Mouse (Mus musculus) embryonic facial prominence, embryonic 13.5 days (tissue): ENCODE results near the gene Gtpbp10. TPM values are rescaled to one million over a fixed set of nuclear protein-coding genes. Genes with fewer than 3 reads are reported as not detected.

ENCODE experiments used
- ATAC-seq: fragments of 200-750 bp; cut with Nextera tagmentation; 2 replicates; pipeline ENCODE4 v1.8.0; 2017; ENCODE audit warnings: low read depth; ENCODE audit not compliant: insufficient number of reproducible peaks, insufficient read depth, low FRiP score, low TSS enrichment
- H3K27ac ChIP-seq: fragments of 300-500 bp; sonication (generic); 2 replicates; pipeline ENCODE4 v1.5.1; 2015; ENCODE audit warnings: moderate library complexity, mild to moderate bottlenecking, inconsistent platforms
- H3K27me3 ChIP-seq: fragments of 300-500 bp; sonication (generic); 2 replicates; pipeline ENCODE4 v1.6.1; 2015; ENCODE audit warnings: mild to moderate bottlenecking, inconsistent platforms
- H3K36me3 ChIP-seq: fragments of 300-500 bp; sonication (generic); 2 replicates; pipeline ENCODE4 v1.6.1; 2015; ENCODE audit warnings: mild to moderate bottlenecking, inconsistent platforms
- H3K4me1 ChIP-seq: fragments of 300-500 bp; sonication (generic); 2 replicates; pipeline ENCODE4 v1.6.1; 2015; ENCODE audit warnings: inconsistent platforms
- H3K4me2 ChIP-seq: fragments of 300-500 bp; sonication (generic); 2 replicates; pipeline ENCODE4 v1.6.1; 2015; ENCODE audit warnings: moderate library complexity, mild to moderate bottlenecking, inconsistent platforms
- H3K4me3 ChIP-seq: fragments of 300-500 bp; sonication (generic); 2 replicates; pipeline ENCODE4 v1.5.1; 2015; ENCODE audit warnings: mild to moderate bottlenecking, inconsistent platforms
- H3K9ac ChIP-seq: fragments of 300-500 bp; sonication (generic); 2 replicates; pipeline ENCODE4 v1.6.1; 2015; ENCODE audit warnings: mild to moderate bottlenecking, inconsistent platforms
- H3K9me3 ChIP-seq: fragments of 300-500 bp; sonication (generic); 2 replicates; pipeline ENCODE4 v1.6.1; 2016; ENCODE audit warnings: inconsistent platforms
- WGBS: fragments of 180-500 bp; shearing (Covaris S2); methylation state at CpG from one replicate; pipeline ENCODE4 v1.1.7; 2015; ENCODE audit warnings: mixed read lengths; 5-methylcytosine and 5-hydroxymethylcytosine counted together
- polyA plus RNA-seq: library from polyadenylated mRNA; unstranded; fragments of >200 nt; fragmentation: Nextera tagmentation; extraction: Ambion mirVana; gene quantifications from 2 replicates; pipeline ENCODE4 v1.2.1, GENCODE M21; 2015

The Gtpbp10 gene
- polyA plus RNA-seq, 1 experiment from 2014 or later, result 25.0 TPM

GRCm38 (mm10) chr5:5515411-5515810, 43.9 kb downstream of the Gtpbp10 start:
- no peak for ATAC-seq
- Histone ChIP-seq H3K9me3 (no peaks in the 10 kb centered on the region), H3K27ac (no peak overlapping the region), H3K27me3 (no peaks in the 10 kb centered on the region), H3K4me1 (peaks cover 5% of the 10 kb centered on the region; the same call in 1 of the 2 replicates), H3K4me2 (peak overlapping the region; percentile 79), H3K9ac (no peak overlapping the region), H3K4me3 (no peak overlapping the region), H3K36me3 (peaks cover 8% of the 10 kb centered on the region)
- 85% methylated on average over 5 of the region's 5 CpGs for WGBS

DNA sequence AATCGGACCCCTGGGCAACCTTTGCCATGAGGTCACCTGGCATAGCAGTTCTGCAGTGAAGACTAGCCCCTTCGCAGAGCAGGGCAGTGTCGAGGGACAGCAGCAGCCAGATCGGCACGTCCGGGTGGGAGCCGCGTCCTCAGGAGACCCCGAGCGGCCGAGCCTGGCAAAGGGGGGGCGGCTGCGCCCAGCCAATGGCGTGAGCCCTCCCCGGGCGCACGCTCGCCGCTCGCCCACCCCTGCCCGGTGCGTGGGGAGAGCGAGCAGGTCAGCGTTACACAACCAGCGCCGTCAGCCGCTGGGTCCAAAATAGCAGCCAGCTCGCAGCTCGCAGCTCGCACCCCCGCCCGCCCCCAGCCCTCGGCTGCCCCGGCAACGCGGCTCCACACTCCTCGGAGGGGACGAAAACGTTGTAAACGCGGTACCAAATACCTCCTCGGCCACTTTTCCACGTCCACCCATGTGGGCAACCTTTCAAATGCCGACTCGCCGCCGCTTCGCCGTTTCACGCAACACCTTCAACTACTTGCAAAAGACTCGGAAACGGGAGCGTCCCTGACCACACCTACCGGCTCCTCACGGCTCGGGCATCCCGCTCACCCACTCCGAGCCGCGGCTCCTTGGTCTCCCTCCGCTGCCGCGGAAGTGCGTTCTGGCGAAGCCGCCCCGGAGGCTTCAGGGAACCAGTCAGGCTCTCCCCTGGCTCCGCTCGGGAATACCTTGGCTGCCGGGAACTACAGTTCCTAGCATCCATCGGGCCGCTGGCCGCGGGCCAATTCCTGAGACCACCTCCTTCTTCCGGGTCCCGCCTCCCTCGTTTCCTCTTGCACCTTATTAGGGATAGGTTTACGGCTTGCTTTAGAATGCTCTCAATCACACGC, 44.9 kb downstream of the Gtpbp10 start, which contains the start of gene Cldn12:
Gene Cldn12, minus strand, starts transcription at position 763 of the 881 bp plus-strand sequence.
- H3K27ac ChIP-seq, result peak within 1 kb of the TSS; percentile 93
- peaks cover 13% of the 10 kb centered on the region for H3K4me1 ChIP-seq
- peak within 1 kb of the TSS; percentile 79 for H3K4me2 ChIP-seq
- H3K27me3 ChIP-seq, result no peaks in the 10 kb centered on the region
- H3K9me3 ChIP-seq, result no peaks in the 10 kb centered on the region
- H3K9ac ChIP-seq, result peak within 1 kb of the TSS; percentile 83
- H3K36me3 ChIP-seq, result peaks cover 8% of the 10 kb centered on the region
- peak; percentile 94 for ATAC-seq
- H3K4me3 ChIP-seq, result peak within 1 kb of the TSS; percentile 66
- under 1% methylated on average over 77 of the region's 79 CpGs for WGBS

GRCm38 (mm10) chr5:5511401-5511800, 47.9 kb downstream of the Gtpbp10 start:
- Histone ChIP-seq H3K9ac (no peak overlapping the region), H3K27ac (no peak overlapping the region), H3K4me3 (no peak overlapping the region), H3K9me3 (no peaks in the 10 kb centered on the region), H3K27me3 (no peaks in the 10 kb centered on the region), H3K4me1 (peaks cover 22% of the 10 kb centered on the region), H3K36me3 (peaks cover 25% of the 10 kb centered on the region), H3K4me2 (no peak overlapping the region)
- ATAC-seq, result no peak
- 84% methylated on average over 3 of the region's 3 CpGs for WGBS

DNA sequence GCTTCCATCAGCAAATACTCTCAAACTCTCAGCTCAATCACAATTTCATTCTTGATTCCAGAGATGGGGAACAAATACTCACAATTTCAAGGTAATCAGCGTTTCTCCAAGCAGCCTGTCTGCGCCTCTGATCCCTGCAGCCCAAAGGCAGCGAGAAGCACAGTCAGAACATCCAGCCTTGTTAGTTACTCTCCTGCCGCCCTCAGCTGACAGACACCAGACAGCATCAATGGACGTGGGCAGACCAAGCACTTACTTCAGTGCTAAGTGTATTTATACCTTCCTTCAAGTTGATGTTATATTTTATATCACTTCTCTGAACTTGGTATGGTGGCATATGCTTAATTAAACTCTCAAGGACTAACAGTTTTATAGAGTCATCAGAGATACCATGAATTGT, 48.3 kb downstream of the Gtpbp10 start:
- no peak overlapping the region for H3K4me3 ChIP-seq
- no peak overlapping the region for H3K27ac ChIP-seq
- H3K4me2 ChIP-seq, result no peak overlapping the region
- no peak overlapping the region for H3K9ac ChIP-seq
- WGBS, result 73% methylated on average over 5 of the region's 5 CpGs
- H3K4me1 ChIP-seq, result peaks cover 22% of the 10 kb centered on the region
- ATAC-seq, result no peak
- peaks cover 26% of the 10 kb centered on the region for H3K36me3 ChIP-seq
- no peaks in the 10 kb centered on the region for H3K27me3 ChIP-seq
- H3K9me3 ChIP-seq, result no peaks in the 10 kb centered on the region

- no peak overlapping the region for H3K4me2 ChIP-seq
- no peaks in the 10 kb centered on the region for H3K27me3 ChIP-seq
- H3K4me1 ChIP-seq, result peaks cover 22% of the 10 kb centered on the region
- H3K36me3 ChIP-seq, result peaks cover 26% of the 10 kb centered on the region
- 65% methylated on average over 10 of the region's 10 CpGs for WGBS
- H3K27ac ChIP-seq, result no peak overlapping the region
- no peak for ATAC-seq
- no peaks in the 10 kb centered on the region for H3K9me3 ChIP-seq
- no peak overlapping the region for H3K9ac ChIP-seq
- H3K4me3 ChIP-seq, result no peak overlapping the region
Measured at GRCm38 (mm10) chr5:5510304-5510887, 48.9 kb downstream of the Gtpbp10 start.

DNA sequence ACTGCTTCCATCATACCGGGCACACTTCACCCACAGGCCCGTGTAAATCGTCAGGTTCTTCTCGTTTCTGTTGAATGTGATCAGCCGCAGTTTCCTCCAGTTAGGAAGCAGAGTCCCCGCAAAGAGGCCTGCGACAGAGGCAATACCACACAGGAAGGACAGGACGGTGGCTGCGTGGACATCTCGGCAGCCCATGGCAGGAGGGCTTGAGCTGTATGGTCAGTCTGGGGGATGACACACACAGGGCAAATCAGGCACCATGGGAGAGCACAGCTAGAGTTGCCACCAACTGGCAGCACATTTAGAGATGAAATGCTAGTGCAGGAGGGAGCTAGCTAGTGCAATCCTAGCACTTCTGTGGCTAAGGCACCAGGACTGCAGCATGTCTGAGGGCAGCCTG, 51.1 kb downstream of the Gtpbp10 start:
- H3K4me1 ChIP-seq, result peaks cover 19% of the 10 kb centered on the region
- H3K9ac ChIP-seq, result no peak overlapping the region
- no peaks in the 10 kb centered on the region for H3K27me3 ChIP-seq
- no peak overlapping the region for H3K27ac ChIP-seq
- no peak overlapping the region for H3K4me2 ChIP-seq
- no peak for ATAC-seq
- no peaks in the 10 kb centered on the region for H3K9me3 ChIP-seq
- H3K4me3 ChIP-seq, result no peak overlapping the region
- peaks cover 34% of the 10 kb centered on the region for H3K36me3 ChIP-seq
- WGBS, result 84% methylated on average over 10 of the region's 10 CpGs

DNA sequence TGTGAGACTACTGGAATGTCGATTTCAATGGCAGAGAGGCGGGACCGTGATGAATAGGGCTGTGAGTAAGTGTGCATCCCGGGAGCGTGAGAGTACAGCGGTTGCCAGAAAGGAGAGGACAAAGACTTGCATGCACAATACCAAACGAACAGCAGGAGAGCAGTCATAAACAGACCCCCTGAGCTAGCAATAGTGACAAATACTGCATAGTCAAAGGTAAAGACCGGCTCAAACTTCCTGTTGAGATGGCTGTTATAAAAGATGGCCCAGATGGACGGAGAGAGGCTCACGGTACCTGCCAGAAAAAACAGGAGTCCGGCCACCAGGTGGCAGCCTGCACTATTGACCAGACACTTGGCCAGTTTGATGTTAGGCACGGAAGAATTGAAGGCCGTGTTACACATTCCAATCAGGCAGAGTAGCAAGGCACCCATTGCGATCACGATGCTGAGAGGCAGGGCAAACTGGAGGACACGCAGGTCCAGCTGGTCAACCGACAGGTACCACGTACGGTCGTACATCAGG, 51.6 kb downstream of the Gtpbp10 start:
- H3K4me3 ChIP-seq, result no peak overlapping the region
- no peak overlapping the region for H3K4me2 ChIP-seq
- H3K9me3 ChIP-seq, result no peaks in the 10 kb centered on the region
- H3K27ac ChIP-seq, result no peak overlapping the region
- ATAC-seq, result no peak
- no peak overlapping the region for H3K9ac ChIP-seq
- H3K36me3 ChIP-seq, result peaks cover 34% of the 10 kb centered on the region
- 62% methylated on average over 20 of the region's 20 CpGs for WGBS
- H3K27me3 ChIP-seq, result no peaks in the 10 kb centered on the region
- peaks cover 19% of the 10 kb centered on the region for H3K4me1 ChIP-seq

DNA sequence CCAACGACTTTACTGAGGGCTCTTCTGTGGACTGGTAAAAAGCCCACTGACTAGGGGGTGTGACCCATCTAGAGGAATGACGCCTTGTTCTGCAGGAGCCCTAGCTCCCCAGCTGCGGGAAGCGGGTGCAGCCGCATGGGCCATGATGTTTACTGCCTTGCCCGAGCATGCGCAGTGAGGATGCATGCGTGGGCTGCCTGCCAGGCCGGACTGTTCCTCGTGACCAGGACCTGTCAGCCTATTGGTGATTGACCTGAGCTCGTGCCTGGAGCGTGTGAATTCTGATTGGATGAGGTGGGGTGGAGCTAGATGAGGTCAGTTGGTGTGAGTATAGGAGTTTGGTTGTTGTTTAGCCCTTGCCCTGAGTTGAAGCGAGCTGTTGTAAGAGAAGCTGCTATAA, 54.9 kb downstream of the Gtpbp10 start:
- no peak overlapping the region for H3K4me2 ChIP-seq
- no peaks in the 10 kb centered on the region for H3K27me3 ChIP-seq
- no peak overlapping the region for H3K9ac ChIP-seq
- ATAC-seq, result no peak
- H3K27ac ChIP-seq, result no peak overlapping the region
- peaks cover 10% of the 10 kb centered on the region for H3K4me1 ChIP-seq
- 90% methylated on average over 13 of the region's 13 CpGs for WGBS
- H3K36me3 ChIP-seq, result peaks cover 26% of the 10 kb centered on the region
- no peak overlapping the region for H3K4me3 ChIP-seq
- no peaks in the 10 kb centered on the region for H3K9me3 ChIP-seq

GRCm38 (mm10) chr5:5503381-5503780, 56.0 kb downstream of the Gtpbp10 start:
- Histone ChIP-seq H3K4me2 (no peak overlapping the region), H3K9me3 (no peaks in the 10 kb centered on the region), H3K27ac (no peak overlapping the region), H3K9ac (no peak overlapping the region), H3K4me3 (no peak overlapping the region), H3K27me3 (no peaks in the 10 kb centered on the region), H3K4me1 (peaks cover 4% of the 10 kb centered on the region; the same call in 1 of the 2 replicates), H3K36me3 (peaks cover 26% of the 10 kb centered on the region)
- no peak for ATAC-seq
- 81% methylated on average over 4 of the region's 4 CpGs for WGBS

GRCm38 (mm10) chr5:5501583-5501982, 57.8 kb downstream of the Gtpbp10 start:
- H3K4me3 ChIP-seq, result no peak overlapping the region
- no peaks in the 10 kb centered on the region for H3K9me3 ChIP-seq
- no peak overlapping the region for H3K27ac ChIP-seq
- no peaks in the 10 kb centered on the region for H3K27me3 ChIP-seq
- no peak for ATAC-seq
- H3K9ac ChIP-seq, result no peak overlapping the region
- 87% methylated on average over 2 of the region's 2 CpGs for WGBS
- H3K4me1 ChIP-seq, result no peaks in the 10 kb centered on the region
- H3K36me3 ChIP-seq, result peaks cover 11% of the 10 kb centered on the region
- no peak overlapping the region for H3K4me2 ChIP-seq

DNA sequence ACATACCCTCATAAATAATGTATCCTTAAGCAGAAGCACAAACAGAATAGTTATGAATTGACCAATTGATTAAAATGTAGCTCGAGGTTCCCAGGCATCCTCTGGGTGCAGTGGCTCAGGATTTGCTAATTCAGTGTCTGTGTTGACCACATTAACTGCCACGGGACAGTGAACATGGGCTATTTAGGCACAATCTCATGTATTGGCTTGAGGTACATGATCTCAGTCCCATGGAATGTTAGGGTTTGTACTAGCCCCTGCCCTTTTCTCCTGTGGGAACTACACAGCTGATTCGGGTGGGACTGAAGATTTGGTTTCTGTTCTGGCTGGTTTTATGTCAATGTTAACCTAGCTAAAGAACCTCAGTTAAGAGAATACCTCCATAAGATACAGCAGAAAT, 62.9 kb downstream of the Gtpbp10 start:
- Histone ChIP-seq H3K27ac (no peak overlapping the region), H3K4me1 (no peaks in the 10 kb centered on the region), H3K9ac (no peak overlapping the region), H3K9me3 (no peaks in the 10 kb centered on the region), H3K27me3 (no peaks in the 10 kb centered on the region; the same call in 1 of the 2 replicates), H3K4me2 (no peak overlapping the region), H3K36me3 (no peaks in the 10 kb centered on the region), H3K4me3 (no peak overlapping the region)
- WGBS, result 64% methylated on average over 3 of the region's 3 CpGs
- no peak for ATAC-seq

DNA sequence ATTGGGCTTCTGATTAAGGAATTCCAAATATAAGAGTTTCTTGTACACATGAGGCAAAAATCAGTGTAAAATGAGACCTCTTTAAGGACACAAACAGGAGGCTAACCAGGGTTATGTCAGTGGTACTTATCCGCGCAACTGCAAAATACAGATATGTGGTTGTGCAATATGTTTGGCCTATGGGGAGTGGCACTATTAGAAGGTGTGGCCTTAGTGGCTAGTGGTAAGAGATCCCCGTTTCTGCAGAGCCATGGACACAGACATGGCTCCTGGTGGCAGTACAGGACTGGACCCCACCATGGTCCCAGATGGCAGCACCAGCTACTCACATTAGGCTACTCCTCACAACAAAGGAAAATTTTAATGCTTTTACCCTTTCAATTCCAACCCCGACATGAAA, 64.3 kb downstream of the Gtpbp10 start:
- Histone ChIP-seq H3K27ac (no peak overlapping the region), H3K9ac (no peak overlapping the region), H3K4me1 (no peaks in the 10 kb centered on the region), H3K4me2 (no peak overlapping the region), H3K9me3 (no peaks in the 10 kb centered on the region), H3K4me3 (no peak overlapping the region), H3K36me3 (no peaks in the 10 kb centered on the region), H3K27me3 (no peaks in the 10 kb centered on the region; the same call in 1 of the 2 replicates)
- ATAC-seq, result no peak
- 84% methylated on average over 4 of the region's 4 CpGs for WGBS
